13 mouse cellular contexts compared by ENCODE assay signal in the genomic region with DNA sequence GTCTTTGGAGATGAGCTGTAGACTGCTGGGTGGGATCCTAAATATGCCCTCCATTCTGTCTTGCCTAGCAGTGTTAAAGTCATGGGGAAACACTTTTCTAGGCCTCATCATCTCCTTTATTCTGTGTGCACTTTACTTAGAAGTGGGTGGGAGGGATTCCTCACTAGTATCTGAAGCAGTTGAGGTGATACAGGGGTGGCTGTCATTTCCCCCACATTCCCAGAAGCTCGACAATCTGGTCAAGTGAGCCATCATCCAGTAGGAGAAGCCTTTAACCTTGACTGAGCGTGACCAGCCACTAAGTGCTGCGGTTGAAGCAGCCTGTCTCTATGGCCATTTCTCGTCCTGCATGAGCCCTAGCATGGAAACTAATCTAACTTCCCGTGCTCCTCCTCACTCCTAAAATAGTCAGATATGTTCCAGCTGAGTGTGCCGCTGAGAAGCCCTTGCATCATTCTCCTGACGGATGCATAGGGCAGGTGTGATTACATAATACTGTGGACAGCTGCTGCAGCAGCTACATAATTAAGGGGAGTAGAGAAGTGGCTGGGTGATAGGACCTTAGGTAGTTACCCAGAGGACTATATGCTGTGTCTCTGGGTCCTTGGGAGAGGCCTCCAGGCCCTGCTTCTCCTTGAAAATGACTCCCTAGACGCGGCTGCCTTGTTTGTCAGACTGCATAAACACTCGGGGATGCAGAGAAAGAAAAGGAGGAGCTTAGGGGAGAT. TPM values are rescaled to one million over a fixed set of nuclear protein-coding genes. Genes with fewer than 3 reads are reported as not detected.
A peak's percentile ranks its signal among the peaks of the same experiment; 100 is the strongest.
DNase-seq lines count a peak whose midpoint lies in the region; ATAC-seq lines count a peak whose summit lies in the region.
"Had no signal": no experiment of that assay in that cellular context is flagged by ENCODE, and none has a peak within 500 bp of the region (broad histone marks: within the 10 kb centered on the region; RNA-seq: fewer than 3 reads in every experiment).

No protein-coding gene starts in this region.

- H3K9ac ChIP-seq in midbrain, embryonic 14.5 days (replicated peaks; ENCODE audit: low read length), result no peak overlapping the region
- H3K9ac ChIP-seq: limb, embryonic 13.5 days; lung, embryonic 15.5 days had no signal

- peak; percentile 41 for ATAC-seq in frontal cortex, adult (ENCODE audit: low TSS enrichment)
- 0 out of 2 replicates have a peak, but pooled peaks have one; percentile 5 for ATAC-seq in midbrain, embryonic 14.5 days (ENCODE audit: low FRiP score, low TSS enrichment)
- ATAC-seq in megakaryocyte progenitor cell, adult 5-6 weeks (replicated peaks; ENCODE audit: poor library complexity), result no peak

- no peak overlapping the region for H3K4me3 ChIP-seq in midbrain, embryonic 14.5 days (replicated peaks; ENCODE audit: low read depth, low read length)
- H3K4me3 ChIP-seq in limb, embryonic 10.5 days, result no peak overlapping the region
- H3K4me3 ChIP-seq: limb, embryonic 13.5 days; lung, embryonic 15.5 days had no signal

- no peaks in the 10 kb centered on the region for H3K27me3 ChIP-seq in midbrain, embryonic 14.5 days (ENCODE audit: control insufficient read depth, insufficient read depth, low read length)
- H3K27me3 ChIP-seq in limb, embryonic 10.5 days (ENCODE audit: low read depth, poor library complexity, severe bottlenecking), result no peaks in the 10 kb centered on the region
- H3K27me3 ChIP-seq: limb, embryonic 13.5 days; lung, embryonic 15.5 days had no signal

- H3K4me1 ChIP-seq in midbrain, embryonic 14.5 days (ENCODE audit: control insufficient read depth, insufficient read depth, low read length), result peaks cover 25% of the 10 kb centered on the region
- no peaks in the 10 kb centered on the region for H3K4me1 ChIP-seq in limb, embryonic 10.5 days
- H3K4me1 ChIP-seq: limb, embryonic 13.5 days had no signal

- no peaks in the 10 kb centered on the region for H3K9me3 ChIP-seq in midbrain, embryonic 14.5 days (ENCODE audit: control insufficient read depth, low read length)
- no peaks in the 10 kb centered on the region for H3K9me3 ChIP-seq in limb, embryonic 10.5 days (replicated peaks)
- H3K9me3 ChIP-seq: limb, embryonic 13.5 days; lung, embryonic 15.5 days had no signal

- DNase-seq in frontal cortex, postnatal 14 days (ENCODE audit: low spot score in 2 of 2), result no peak
- DNase-seq in right cerebral cortex, postnatal 25 days, result peak; percentile 32
- no peak for DNase-seq in right cerebral cortex, postnatal 14 days
- peak; percentile 32 for DNase-seq in midbrain, embryonic 14.5 days
- DNase-seq in limb, embryonic 10.5 days (ENCODE audit: low spot score), result no peak
- DNase-seq in ovary, postnatal 36 days (ENCODE audit: low spot score), result no peak
- DNase-seq: B cell, adult 2 months; heart, postnatal 4 days had no signal

- 0 out of 2 replicates have a peak, but pooled peaks cover 2% of the 10 kb centered on the region for H3K36me3 ChIP-seq in midbrain, embryonic 14.5 days (ENCODE audit: control insufficient read depth, insufficient read depth, low read length)
- H3K36me3 ChIP-seq in limb, embryonic 10.5 days, result no peaks in the 10 kb centered on the region
- H3K36me3 ChIP-seq: limb, embryonic 13.5 days; lung, embryonic 15.5 days had no signal

- H3K27ac ChIP-seq in midbrain, embryonic 14.5 days (replicated peaks; ENCODE audit: low read depth, low read length), result peak overlapping the region; percentile 87
- no peak overlapping the region for H3K27ac ChIP-seq in limb, embryonic 10.5 days
- H3K27ac ChIP-seq: limb, embryonic 13.5 days; lung, embryonic 15.5 days had no signal

- peak overlapping the region; percentile 42 for H3K4me2 ChIP-seq in midbrain, embryonic 14.5 days (ENCODE audit: low read length)
- H3K4me2 ChIP-seq: limb, embryonic 13.5 days; lung, embryonic 15.5 days had no signal

- WGBS in midbrain, embryonic 14.5 days, result 46% methylated on average over 10 of the region's 10 CpGs
- WGBS in limb, embryonic 10.5 days, result 76% methylated on average over 10 of the region's 10 CpGs

RNA-seq across cellular contexts. Expression of a gene that starts 12.2 kb away (rescaled TPM):
- 1.5 and 2.0 TPM in 2 replicates for polyA plus RNA-seq in midbrain, embryonic 14.5 days (2014; fragmentation: Nextera tagmentation; extraction: Ambion mirVana)
- not detected in 2 replicates for total RNA-seq in megakaryocyte progenitor cell, adult 5-6 weeks (2015)
- not detected in 2 replicates for total RNA-seq in megakaryocyte progenitor cell, adult 5-6 weeks (2017)
- polyA plus RNA-seq in limb, embryonic 10.5 days (2016; fragmentation: Nextera tagmentation; extraction: Ambion mirVana), result 0.03 TPM in 1 of 2 replicates, not detected in the other
- total RNA-seq: MEL had no signal

Comparison
In these comparisons a context has a peak if more than half of its experiments do, and no peak if none do; other contexts are left out.
1. DNase-seq: peak in right cerebral cortex, postnatal 25 days (single experiment) and midbrain, embryonic 14.5 days (single experiment); none in frontal cortex, postnatal 14 days (0 of 2), right cerebral cortex, postnatal 14 days (single experiment), limb, embryonic 10.5 days (single experiment) and ovary, postnatal 36 days (single experiment).